Mouse (Mus musculus): ENCODE data around the gene Ip6k1.
A peak's percentile ranks its signal among the peaks of the same experiment; 100 is the strongest.
"Not testable (repeated sequence)": the region's sequence is repeated elsewhere in the genome, so short reads cannot be mapped to it uniquely, and the experiment has no call there.

Ip6k1 gene

GRCm38 (mm10) chr9:107983421-107983890 lies 18.8 kb upstream of the Ip6k1 start:
- DNase-seq, result peak; percentile 88

GRCm38 (mm10) chr9:107984052-107984753 lies 18.1 kb upstream of the Ip6k1 start:
- DNase-seq, result no peak

- no peak for DNase-seq
Observed at GRCm38 (mm10) chr9:107984754-107985055, 17.6 kb upstream of the Ip6k1 start.

- DNase-seq, result peak; percentile 94
Observed at GRCm38 (mm10) chr9:107985131-107986119, 16.9 kb upstream of the Ip6k1 start, which contains the start of gene Inka1. Gene Inka1 (minus strand): TSS chr9:107985879.

GRCm38 (mm10) chr9:107986376-107986775 lies 15.9 kb upstream of the Ip6k1 start:
- peak; percentile 90 for DNase-seq

- DNase-seq, result no peak
Observed at GRCm38 (mm10) chr9:107987950-107988349, 14.4 kb upstream of the Ip6k1 start.

GRCm38 (mm10) chr9:107992197-107992596 lies 10.1 kb upstream of the Ip6k1 start, which contains the start of gene Cdhr4:
Gene Cdhr4 (plus strand): TSS chr9:107992497.
- no peak for DNase-seq

- no peak for DNase-seq
Observed at GRCm38 (mm10) chr9:107993013-107993412, 9.3 kb upstream of the Ip6k1 start.

GRCm38 (mm10) chr9:107994464-107994863 lies 7.8 kb upstream of the Ip6k1 start:
- no peak for DNase-seq

- DNase-seq, result no peak
Observed at GRCm38 (mm10) chr9:107995513-107995912, 6.8 kb upstream of the Ip6k1 start.

- no peak for DNase-seq
Observed at GRCm38 (mm10) chr9:107996049-107996448, 6.3 kb upstream of the Ip6k1 start, which contains the start of gene Gm20662. Gene Gm20662 (plus strand): TSS chr9:107996349.

GRCm38 (mm10) chr9:108002778-108003530 lies 653 bp downstream of the Ip6k1 start:
- peak; percentile 38 for DNase-seq

- DNase-seq, result no peak
Observed at GRCm38 (mm10) chr9:108003531-108003890, 1.2 kb downstream of the Ip6k1 start.

GRCm38 (mm10) chr9:108008041-108008440 lies 5.7 kb downstream of the Ip6k1 start:
- no peak for DNase-seq

- DNase-seq, result no peak
Observed at GRCm38 (mm10) chr9:108010385-108010784, 8.1 kb downstream of the Ip6k1 start.

GRCm38 (mm10) chr9:108013577-108013976 lies 11.3 kb downstream of the Ip6k1 start:
- DNase-seq, result not testable (repeated sequence)

- DNase-seq, result no peak
Observed at GRCm38 (mm10) chr9:108017127-108017526, 14.8 kb downstream of the Ip6k1 start.

GRCm38 (mm10) chr9:108020741-108021140 lies 18.4 kb downstream of the Ip6k1 start:
- DNase-seq, result no peak

GRCm38 (mm10) chr9:108023216-108023615 lies 20.9 kb downstream of the Ip6k1 start:
- DNase-seq, result no peak

GRCm38 (mm10) chr9:108026584-108026983 lies 24.3 kb downstream of the Ip6k1 start:
- DNase-seq, result no peak

GRCm38 (mm10) chr9:108027867-108028266 lies 25.6 kb downstream of the Ip6k1 start:
- no peak for DNase-seq

- DNase-seq, result no peak
Observed at GRCm38 (mm10) chr9:108032126-108032525, 29.8 kb downstream of the Ip6k1 start.

All from lung, postnatal 36 days (tissue).